ENCODE assay signal across 12 mouse cellular contexts in genomic region chr4:40156582-40157499, GRCm38 (mm10). TPM values are rescaled to one million over a fixed set of nuclear protein-coding genes. Genes with fewer than 3 reads are reported as not detected.
A peak's percentile ranks its signal among the peaks of the same experiment; 100 is the strongest.
DNase-seq lines count a peak whose midpoint lies in the region; ATAC-seq and TF ChIP-seq lines count a peak whose summit lies in the region.
"Had no signal": no experiment of that assay in that cellular context is flagged by ENCODE, and none has a peak within 500 bp of the region (broad histone marks: within the 10 kb centered on the region; RNA-seq: fewer than 3 reads in every experiment).

No protein-coding gene starts in this region.

- TF ChIP-seq CTCF in liver, adult 2 months (IDR thresholded peaks at IDR 0.05; ENCODE audit: low read depth, low read length), result no peak

- peaks cover 27% of the 10 kb centered on the region for H3K79me2 ChIP-seq in liver, adult 2 months (ENCODE audit: control insufficient read depth, insufficient read depth, low read length)

- WGBS in liver, adult 2 months, result 24% methylated on average over 18 of the region's 18 CpGs
- WGBS in liver, embryonic 11.5 days, result 73% methylated on average over 18 of the region's 18 CpGs
- 56% methylated on average over 18 of the region's 18 CpGs for WGBS in stomach, embryonic 15.5 days

- H3K27ac ChIP-seq in liver, adult 2 months (replicated peaks; ENCODE audit: insufficient read depth, low read depth, low read length), result peak overlapping the region; percentile 70
- H3K27ac ChIP-seq in brown adipose tissue, adult 24 weeks (replicated peaks; ENCODE audit: low read depth, low read length), result peak overlapping the region; percentile 79
- peak overlapping the region; percentile 11; the same call in 1 of the 2 replicates for H3K27ac ChIP-seq in liver, embryonic 11.5 days (ENCODE audit: low read depth, low read length)
- no peak overlapping the region for H3K27ac ChIP-seq in stomach, embryonic 15.5 days
- H3K27ac ChIP-seq: embryonic facial prominence, embryonic 12.5 days; forebrain, embryonic 12.5 days; limb, embryonic 12.5 days had no signal

- no peak overlapping the region for H3K4me3 ChIP-seq in liver, adult 2 months (ENCODE audit: insufficient read depth, low read depth, low read length)
- H3K4me3 ChIP-seq in brown adipose tissue, adult 24 weeks (ENCODE audit: insufficient read depth, low read depth, low read length), result no peak overlapping the region
- H3K4me3 ChIP-seq in liver, embryonic 11.5 days (ENCODE audit: low read depth, low read length), result no peak overlapping the region
- H3K4me3 ChIP-seq in stomach, embryonic 15.5 days (replicated peaks), result no peak overlapping the region
- H3K4me3 ChIP-seq: embryonic facial prominence, embryonic 12.5 days; forebrain, embryonic 12.5 days; limb, embryonic 12.5 days had no signal

- 0 out of 2 replicates have a peak, but pooled peaks have one; percentile 1 for ATAC-seq in liver, embryonic 11.5 days (replicated peaks; ENCODE audit: low FRiP score)
- no peak; the same call in 1 of the 2 replicates for ATAC-seq in stomach, embryonic 15.5 days (ENCODE audit: insufficient read depth, low FRiP score, low read depth)

- no peaks in the 10 kb centered on the region for H3K36me3 ChIP-seq in liver, adult 2 months (ENCODE audit: control insufficient read depth, insufficient read depth, low read length)
- H3K36me3 ChIP-seq in liver, embryonic 11.5 days (ENCODE audit: control insufficient read depth, insufficient read depth, low read length), result no peaks in the 10 kb centered on the region
- no peaks in the 10 kb centered on the region; the same call in 1 of the 2 replicates for H3K36me3 ChIP-seq in stomach, embryonic 15.5 days
- H3K36me3 ChIP-seq: limb, embryonic 12.5 days had no signal

- H3K4me2 ChIP-seq in liver, embryonic 11.5 days, result no peak overlapping the region; the same call in 1 of the 2 replicates
- 0 out of 2 replicates have a peak overlapping the region, but pooled peaks have one; percentile 1 for H3K4me2 ChIP-seq in stomach, embryonic 15.5 days
- H3K4me2 ChIP-seq: embryonic facial prominence, embryonic 12.5 days; forebrain, embryonic 12.5 days; limb, embryonic 12.5 days had no signal

- DNase-seq in liver, adult 2 months (ENCODE audit: extremely low read depth, low read depth, low spot score), result peak; percentile 75
- no peak for DNase-seq in liver
- DNase-seq in liver, embryonic 11.5 days (ENCODE audit: low spot score), result no peak
- no peak for DNase-seq in cerebellum, postnatal 4 days (ENCODE audit: low spot score in 2 of 2)
- DNase-seq in Muller cell, postnatal 12 days (ENCODE audit: inconsistent ontology term), result no peak
- DNase-seq: cerebellum, postnatal 25 days; right cerebral cortex, postnatal 14 days had no signal

- H3K4me1 ChIP-seq in liver, adult 2 months (ENCODE audit: control insufficient read depth, insufficient read depth, low read length), result peaks cover 57% of the 10 kb centered on the region
- peaks cover 33% of the 10 kb centered on the region for H3K4me1 ChIP-seq in brown adipose tissue, adult 24 weeks (ENCODE audit: control insufficient read depth, insufficient read depth, insufficient read length, low read length)
- H3K4me1 ChIP-seq in liver, embryonic 11.5 days (replicated peaks; ENCODE audit: control insufficient read depth, insufficient read depth, low read length), result peaks cover 13% of the 10 kb centered on the region
- H3K4me1 ChIP-seq in stomach, embryonic 15.5 days, result peaks cover 15% of the 10 kb centered on the region; the same call in 1 of the 2 replicates
- H3K4me1 ChIP-seq: limb, embryonic 12.5 days had no signal

- H3K9ac ChIP-seq in liver, adult 2 months (ENCODE audit: low read depth, low read length), result peak overlapping the region; percentile 25
- no peak overlapping the region for H3K9ac ChIP-seq in liver, embryonic 11.5 days (ENCODE audit: low read depth, low read length)
- no peak overlapping the region for H3K9ac ChIP-seq in stomach, embryonic 15.5 days
- H3K9ac ChIP-seq: embryonic facial prominence, embryonic 12.5 days; forebrain, embryonic 12.5 days; limb, embryonic 12.5 days had no signal

- H3K9me3 ChIP-seq in liver, embryonic 11.5 days (ENCODE audit: control insufficient read depth, low read length), result no peaks in the 10 kb centered on the region; the same call in none of the 2 replicates
- H3K9me3 ChIP-seq in stomach, embryonic 15.5 days, result no peaks in the 10 kb centered on the region
- H3K9me3 ChIP-seq: embryonic facial prominence, embryonic 12.5 days had no signal

- H3K27me3 ChIP-seq in liver, adult 2 months (ENCODE audit: control insufficient read depth, insufficient read depth, low read length), result no peaks in the 10 kb centered on the region
- no peaks in the 10 kb centered on the region for H3K27me3 ChIP-seq in liver, embryonic 11.5 days (replicated peaks; ENCODE audit: control insufficient read depth, insufficient read depth, low read length)
- H3K27me3 ChIP-seq in stomach, embryonic 15.5 days (replicated peaks), result no peaks in the 10 kb centered on the region
- H3K27me3 ChIP-seq: embryonic facial prominence, embryonic 12.5 days; forebrain, embryonic 12.5 days; limb, embryonic 12.5 days had no signal

- no peak for TF ChIP-seq POLR2A in liver, adult 2 months (IDR thresholded peaks at IDR 0.05; ENCODE audit: extremely low read depth, insufficient read depth, low read length)

RNA-seq across cellular contexts. Expression of gene Aco1, which starts 14.0 kb away (rescaled TPM):
- 173 and 178 TPM in 2 replicates for total RNA-seq in liver, adult 2 months (2014; rRNA removed)
- 112 and 125 TPM in 2 replicates for polyA plus RNA-seq in liver, adult 2 months (2012; rRNA removed)
- polyA plus RNA-seq in brown adipose tissue, adult 24 weeks (2012; ENCODE audit: insufficient read depth, insufficient read length, missing spikeins), result 101 and 105 TPM in 2 replicates
- 36.7 and 42.1 TPM in 2 replicates for polyA plus RNA-seq in liver, embryonic 11.5 days (2014; fragmentation: Nextera tagmentation; extraction: Ambion mirVana)
- polyA plus RNA-seq in stomach, embryonic 15.5 days (2015; fragmentation: Nextera tagmentation; extraction: Ambion mirVana), result 55.0 and 64.9 TPM in 2 replicates
